Mouse (Mus musculus) heart, embryonic 14.5 days (tissue): Measurements from ENCODE around the gene Srgap2. TPM values are rescaled to one million over a fixed set of nuclear protein-coding genes. Genes with fewer than 3 reads are reported as not detected.
A peak's percentile ranks its signal among the peaks of the same experiment; 100 is the strongest.
"Not testable (repeated sequence)": the region's sequence is repeated elsewhere in the genome, so short reads cannot be mapped to it uniquely, and the experiment has no call there.

ENCODE experiments used
- ATAC-seq: fragments of 200-750 bp; cut with Nextera tagmentation; 2 replicates; pipeline ENCODE4 v1.8.0; 2017; ENCODE audit warnings: low read depth, moderate TSS enrichment; ENCODE audit not compliant: insufficient number of reproducible peaks, insufficient read depth, low FRiP score
- H3K27ac ChIP-seq, 2 experiments: fragments of 200-500 bp in 1 of 2; fragments of 300-500 bp in 1 of 2; sonication (generic) in 1 of 2; replicated peaks in 1 of 2; 2 replicates each; pipeline ENCODE4 v1.5.1; 2012 to 2014; ENCODE audit warnings: low read depth in 2 of 2, low read length in 2 of 2, control low read depth in 1 of 2, mild to moderate bottlenecking in 1 of 2, mixed read lengths in 1 of 2; ENCODE audit not compliant: control insufficient read depth in 1 of 2, insufficient read depth in 1 of 2
- H3K27me3 ChIP-seq: fragments of 300-500 bp; sonication (generic); 2 replicates; pipeline ENCODE4 v1.6.1; 2014; ENCODE audit warnings: mild to moderate bottlenecking, low read length, control low read depth; ENCODE audit not compliant: control insufficient read depth, insufficient read depth
- H3K36me3 ChIP-seq: fragments of 300-500 bp; sonication (generic); 2 replicates; pipeline ENCODE4 v1.6.1; 2014; ENCODE audit warnings: mild to moderate bottlenecking, control low read depth, low read length, mixed read lengths; ENCODE audit not compliant: control insufficient read depth, insufficient read depth
- H3K4me1 ChIP-seq, 2 experiments: fragments of 200-500 bp in 1 of 2; fragments of 300-500 bp in 1 of 2; sonication (generic) in 1 of 2; 2 replicates each; pipeline ENCODE4 v1.6.1; 2012 to 2014; ENCODE audit warnings: low read length in 2 of 2, control low read depth in 1 of 2, mixed read lengths in 1 of 2; ENCODE audit not compliant: control insufficient read depth in 2 of 2, insufficient read depth in 2 of 2
- H3K4me2 ChIP-seq: fragments of 300-500 bp; sonication (generic); 2 replicates; pipeline ENCODE4 v1.6.1; 2014; ENCODE audit warnings: mild to moderate bottlenecking, low read length
- H3K4me3 ChIP-seq, 2 experiments: fragments of 200-500 bp in 1 of 2; fragments of 300-500 bp in 1 of 2; sonication (generic) in 1 of 2; 2 replicates each; pipeline ENCODE4 v1.5.1; 2012 to 2014; ENCODE audit warnings: low read length in 2 of 2, mild to moderate bottlenecking in 2 of 2, control low read depth in 1 of 2, low read depth in 1 of 2, moderate library complexity in 1 of 2; ENCODE audit not compliant: control insufficient read depth in 1 of 2, insufficient read depth in 1 of 2
- H3K9ac ChIP-seq: fragments of 300-500 bp; sonication (generic); 2 replicates; pipeline ENCODE4 v1.6.1; 2014; ENCODE audit warnings: mild to moderate bottlenecking, low read length
- H3K9me3 ChIP-seq: fragments of 300-500 bp; sonication (generic); 2 replicates; pipeline ENCODE4 v1.6.1; 2016; ENCODE audit warnings: low read length, control low read depth; ENCODE audit not compliant: control insufficient read depth
- WGBS: fragments of 180-500 bp; shearing (Covaris S2); extraction: QIAGEN DNeasy Blood & Tissue Kit; methylation state at CpG from one replicate; pipeline ENCODE4 v1.1.7; 2014; 5-methylcytosine and 5-hydroxymethylcytosine counted together
- polyA plus RNA-seq: library from polyadenylated mRNA; unstranded; fragments of >200 nt; fragmentation: Nextera tagmentation; extraction: Ambion mirVana; gene quantifications from 2 replicates; pipeline ENCODE4 v1.2.1, GENCODE M21; 2014

Gene Srgap2
- 14.9 and 15.7 TPM in 2 replicates for polyA plus RNA-seq

GRCm38 (mm10) chr1:131527281-131528080, at the start of gene Srgap2, which contains the start of gene Fam72a:
Gene Srgap2, minus strand, starts transcription at chr1:131527352.
Gene Fam72a, plus strand, starts transcription at chr1:131527903.
- Histone ChIP-seq H3K4me1 (peaks cover 10 to 41% of the 10 kb centered on the region in 2 experiments), H3K9ac (peak within 1 kb of the TSS; percentile 85), H3K27ac (peak within 1 kb of the TSS; percentile 95 to 96), H3K27me3 (no peaks in the 10 kb centered on the region), H3K9me3 (no peaks in the 10 kb centered on the region), H3K4me2 (peak within 1 kb of the TSS; percentile 89), H3K4me3 (peak within 1 kb of the TSS; percentile 84 to 94), H3K36me3 (no peaks in the 10 kb centered on the region)
- ATAC-seq, result peak; percentile 94
- under 1% methylated on average over 44 of the region's 44 CpGs for WGBS

- H3K4me1 ChIP-seq, result no peaks in the 10 kb centered on the region
- no peak overlapping the region for H3K27ac ChIP-seq
- H3K9me3 ChIP-seq, result no peaks in the 10 kb centered on the region
- no peak overlapping the region for H3K4me3 ChIP-seq
- no peaks in the 10 kb centered on the region for H3K36me3 ChIP-seq
- no peaks in the 10 kb centered on the region for H3K27me3 ChIP-seq
- no peak for ATAC-seq
- no peak overlapping the region for H3K9ac ChIP-seq
- no peak overlapping the region for H3K4me2 ChIP-seq
- WGBS, result 86% methylated on average over 14 of the region's 14 CpGs
Measured at GRCm38 (mm10) chr1:131573721-131574120, 46.6 kb upstream of the Srgap2 start.

GRCm38 (mm10) chr1:131570391-131570790, 43.2 kb upstream of the Srgap2 start:
- no peak overlapping the region for H3K4me3 ChIP-seq
- no peak overlapping the region for H3K9ac ChIP-seq
- H3K4me1 ChIP-seq, result no peaks in the 10 kb centered on the region
- no peaks in the 10 kb centered on the region for H3K27me3 ChIP-seq
- ATAC-seq, result no peak
- no peak overlapping the region for H3K4me2 ChIP-seq
- H3K27ac ChIP-seq, result no peak overlapping the region
- H3K9me3 ChIP-seq, result no peaks in the 10 kb centered on the region
- WGBS, result 90% methylated on average over 4 of the region's 4 CpGs
- H3K36me3 ChIP-seq, result no peaks in the 10 kb centered on the region

DNA sequence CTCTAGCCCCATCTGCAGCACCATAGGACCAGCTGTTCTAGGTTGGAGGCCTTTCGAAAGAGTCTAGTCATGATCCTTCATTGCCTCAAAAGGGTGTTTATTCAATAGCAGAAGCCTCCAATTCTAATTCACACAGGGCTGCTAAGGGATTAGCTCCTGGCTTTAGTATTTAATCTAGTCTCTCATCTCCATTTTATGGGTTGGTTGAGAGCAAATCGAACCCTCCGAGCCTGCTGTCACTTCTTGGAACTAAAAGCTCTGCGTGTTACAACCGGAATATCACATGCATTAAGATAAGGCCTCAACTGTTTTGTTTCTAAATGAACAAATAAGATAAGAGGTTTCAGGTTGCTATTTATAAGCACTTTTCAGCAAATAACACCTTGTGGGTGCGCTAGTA, 42.6 kb upstream of the Srgap2 start:
- no peak overlapping the region for H3K9ac ChIP-seq
- H3K4me3 ChIP-seq, result no peak overlapping the region
- no peaks in the 10 kb centered on the region for H3K36me3 ChIP-seq
- WGBS, result 53% methylated on average over 6 of the region's 6 CpGs
- no peaks in the 10 kb centered on the region for H3K4me1 ChIP-seq
- H3K9me3 ChIP-seq, result no peaks in the 10 kb centered on the region
- no peak overlapping the region for H3K4me2 ChIP-seq
- H3K27ac ChIP-seq, result no peak overlapping the region
- ATAC-seq, result no peak
- no peaks in the 10 kb centered on the region for H3K27me3 ChIP-seq

DNA sequence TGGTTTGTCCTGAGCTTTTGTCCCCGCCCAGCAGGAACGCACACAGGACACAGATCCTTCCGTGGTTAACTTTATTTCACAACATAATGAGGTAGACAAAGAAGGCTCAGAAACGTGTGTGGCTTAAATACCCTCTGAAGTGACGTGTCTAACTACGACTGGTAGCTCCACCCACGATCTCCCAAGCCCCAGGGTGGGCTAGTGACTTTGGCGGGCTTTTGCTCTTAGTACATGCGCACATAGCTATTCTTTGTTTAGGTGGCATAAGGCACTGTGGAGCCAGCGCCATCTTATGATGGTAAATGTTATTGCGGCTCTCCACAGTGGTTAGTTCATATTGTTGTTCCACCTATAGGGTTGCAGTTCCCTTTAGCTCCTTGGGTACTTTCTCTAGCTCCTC, 38.9 kb upstream of the Srgap2 start:
- WGBS, result 38% methylated on average over 11 of the region's 11 CpGs
- H3K9ac ChIP-seq, H3K4me1 ChIP-seq, ATAC-seq, H3K4me3 ChIP-seq, H3K27ac ChIP-seq, H3K36me3 ChIP-seq, H3K4me2 ChIP-seq, H3K27me3 ChIP-seq, H3K9me3 ChIP-seq: not testable (repeated sequence)

- no peak overlapping the region for H3K27ac ChIP-seq
- 82% methylated on average over 2 of the region's 2 CpGs for WGBS
- H3K4me3 ChIP-seq, result no peak overlapping the region
- no peaks in the 10 kb centered on the region for H3K4me1 ChIP-seq
- ATAC-seq, result no peak
- H3K9me3 ChIP-seq, result no peaks in the 10 kb centered on the region
- H3K27me3 ChIP-seq, result no peaks in the 10 kb centered on the region
- H3K36me3 ChIP-seq, result no peaks in the 10 kb centered on the region
- H3K9ac ChIP-seq, result no peak overlapping the region
- H3K4me2 ChIP-seq, result no peak overlapping the region
Measured at GRCm38 (mm10) chr1:131562081-131562480, 34.9 kb upstream of the Srgap2 start.

DNA sequence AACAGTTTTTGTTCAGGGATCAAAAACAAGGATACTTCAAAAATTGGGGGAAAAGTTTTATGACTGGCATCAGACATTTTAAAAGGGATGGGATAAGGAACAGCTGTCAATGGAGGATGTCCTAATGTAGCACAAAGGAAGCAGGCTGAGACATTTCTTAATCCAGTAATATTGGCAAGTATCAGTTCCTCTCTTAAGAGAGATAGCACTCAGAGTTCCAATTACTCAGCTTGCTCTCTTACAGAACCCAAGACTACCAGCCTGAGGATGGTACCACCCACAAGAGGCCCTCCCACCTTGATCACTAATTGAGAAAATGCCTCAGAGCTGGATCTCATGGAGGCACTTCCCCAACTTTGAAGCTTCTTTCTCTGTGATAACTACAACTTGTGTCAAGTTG, 33.3 kb upstream of the Srgap2 start:
- H3K4me3 ChIP-seq, result no peak overlapping the region
- no peak overlapping the region for H3K9ac ChIP-seq

More for the DNA sequence above, 33.3 kb upstream of the Srgap2 start:
- Histone ChIP-seq H3K9me3 (no peaks in the 10 kb centered on the region), H3K4me2 (no peak overlapping the region), H3K27ac (no peak overlapping the region), H3K36me3 (no peaks in the 10 kb centered on the region), H3K27me3 (no peaks in the 10 kb centered on the region), H3K4me1 (no peaks in the 10 kb centered on the region)
- ATAC-seq, result no peak
